Mouse (Mus musculus) adrenal gland, adult (tissue): ENCODE measurements around the gene Epop.

Source experiments
- DNase-seq, 2 experiments: peaks; one replicate each; pipeline ENCODE4 v3.0.0; 2022 to 2023; ENCODE audit warnings: low spot score in 1 of 2; ENCODE audit not compliant: inconsistent age in 2 of 2

Gene Epop

DNA sequence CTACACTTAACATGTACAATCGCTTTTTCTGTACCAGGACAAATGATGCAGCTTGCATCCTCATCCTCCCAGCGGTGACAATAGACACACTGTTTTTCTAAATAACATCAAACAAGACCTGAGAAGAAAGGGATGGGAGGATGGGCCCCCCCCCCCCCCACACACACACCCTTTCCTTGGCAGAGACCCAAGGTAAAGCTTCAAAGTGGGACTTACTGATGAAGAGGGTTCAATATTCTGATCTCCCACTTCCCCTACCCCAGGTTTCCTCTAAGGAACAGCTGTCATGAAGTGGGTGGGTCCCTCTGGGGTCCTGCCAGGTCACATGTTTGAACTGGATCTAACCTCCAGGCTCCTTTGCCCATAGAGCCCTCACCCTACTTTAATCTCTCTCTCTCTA lies 1.5 kb upstream of the Epop start:
- no peak for DNase-seq

DNA sequence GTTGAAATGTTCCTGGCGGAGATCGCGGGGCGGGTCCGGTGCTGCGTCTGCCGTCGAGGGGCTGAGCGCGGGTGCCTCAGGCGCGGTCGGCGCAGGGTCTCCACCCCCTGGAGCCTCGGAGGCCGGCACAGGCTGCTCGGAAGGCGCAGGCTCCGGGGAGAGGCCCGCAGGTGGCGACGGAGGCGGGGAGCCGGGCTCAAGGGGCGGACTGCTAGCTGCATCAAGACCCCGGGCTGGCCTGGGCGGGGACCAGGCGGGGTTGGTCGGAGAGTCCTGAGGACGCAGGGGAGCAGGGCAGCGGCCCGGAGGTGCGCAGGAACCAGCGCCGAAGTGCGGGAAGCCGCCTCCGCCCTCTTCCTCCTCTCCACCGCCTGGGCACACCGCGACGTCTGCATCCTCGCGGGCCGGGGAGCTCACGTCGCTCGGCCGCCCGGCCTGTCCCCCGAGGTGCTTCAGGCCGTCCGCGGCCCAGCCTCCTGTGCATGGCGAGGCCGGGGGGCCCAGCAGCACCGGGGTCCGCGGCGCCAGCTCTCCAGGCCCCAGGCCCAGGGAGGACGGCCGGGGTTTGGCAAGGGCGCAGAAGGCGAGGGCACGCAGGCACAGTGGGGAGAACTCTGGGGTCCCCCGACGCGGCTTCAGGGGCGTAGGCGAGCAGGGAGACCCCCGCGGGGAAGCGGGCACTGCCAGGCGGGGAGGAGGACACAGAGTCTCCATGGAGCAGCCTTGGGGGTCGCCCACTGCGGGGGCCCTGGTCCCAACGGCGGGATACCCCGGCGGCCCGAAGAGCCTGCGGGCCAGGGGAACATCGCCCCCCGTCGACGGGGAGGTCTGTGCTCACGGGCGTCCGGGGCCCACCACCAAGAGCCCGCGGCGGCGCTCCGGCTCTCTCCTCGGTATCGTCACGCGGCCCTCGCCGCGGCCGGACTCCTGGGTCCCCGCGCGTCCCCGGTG lies 659 bp downstream of the Epop start:
- DNase-seq, result peak in 1 of 2 experiments; percentile 56

DNA sequence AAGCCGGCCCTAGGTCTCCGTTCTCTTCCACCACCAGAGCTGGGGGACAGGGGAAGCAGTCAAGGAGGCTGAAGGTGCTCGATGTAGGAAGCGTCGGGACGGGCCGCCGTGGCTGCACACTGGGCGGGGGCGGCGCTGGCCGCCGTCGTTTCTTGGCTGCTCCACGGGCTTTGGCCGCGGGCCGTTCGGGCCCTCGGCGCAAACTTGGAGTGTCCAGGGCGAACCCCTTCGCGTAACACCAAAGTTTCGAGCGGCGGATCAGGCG lies 1.3 kb downstream of the Epop start:
- DNase-seq, result no peak

DNA sequence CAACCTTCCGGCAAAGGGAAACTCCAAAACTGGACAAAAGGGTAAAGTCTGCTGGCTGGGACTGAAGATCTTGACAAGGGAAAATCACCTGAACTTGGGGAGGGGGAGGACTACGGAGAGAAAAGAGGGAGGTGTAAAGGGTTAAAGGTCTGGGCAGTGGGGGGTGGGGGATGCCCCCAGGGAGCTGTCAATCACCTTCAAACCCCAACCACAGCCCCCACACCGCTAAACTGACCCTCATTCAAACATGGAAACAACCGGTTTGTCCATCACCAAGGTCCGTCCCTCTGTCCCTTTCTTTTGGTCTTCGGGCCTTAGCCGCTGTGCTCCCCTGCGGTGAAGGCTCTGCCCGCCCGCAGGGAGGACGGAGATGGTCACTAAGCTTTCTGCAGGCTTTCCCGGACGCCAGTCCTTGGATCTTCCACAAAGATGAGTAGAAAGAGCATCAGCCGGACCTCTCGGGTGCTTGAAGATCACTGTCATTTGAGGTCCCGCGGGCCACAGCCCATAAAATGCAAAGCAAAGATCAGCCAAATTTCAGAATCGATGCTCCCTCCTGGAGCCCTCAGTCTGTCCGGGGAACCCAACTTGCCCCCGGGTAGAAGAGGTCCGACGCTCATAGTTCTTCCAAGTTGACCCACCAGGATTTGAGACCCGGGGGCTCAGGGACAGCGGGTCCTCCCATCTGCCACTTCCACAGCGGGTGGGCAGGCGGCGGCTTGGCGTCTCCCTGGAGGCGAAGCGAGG lies 1.8 kb downstream of the Epop start:
- DNase-seq, result peak in 1 of 2 experiments; percentile 37

DNA sequence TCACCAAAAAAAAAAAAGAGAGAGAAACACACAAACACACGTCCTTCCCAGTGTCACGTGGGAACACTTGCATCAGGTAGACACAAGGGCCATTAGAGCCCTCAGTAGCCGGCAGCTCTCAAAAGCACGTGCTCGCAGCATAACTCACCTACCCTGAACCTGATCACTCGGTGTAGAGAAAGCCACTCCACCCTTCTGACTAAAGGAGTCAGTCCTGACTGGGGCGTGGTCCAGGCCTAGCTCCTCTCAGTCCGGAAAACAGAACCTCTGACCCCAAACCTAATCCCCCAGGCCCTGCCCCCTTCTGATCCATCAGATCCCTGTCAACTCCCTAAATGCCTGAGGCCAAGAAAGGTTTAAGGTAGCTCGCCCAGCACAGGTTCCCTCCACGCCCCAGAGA lies 2.7 kb downstream of the Epop start:
- DNase-seq, result no peak

DNA sequence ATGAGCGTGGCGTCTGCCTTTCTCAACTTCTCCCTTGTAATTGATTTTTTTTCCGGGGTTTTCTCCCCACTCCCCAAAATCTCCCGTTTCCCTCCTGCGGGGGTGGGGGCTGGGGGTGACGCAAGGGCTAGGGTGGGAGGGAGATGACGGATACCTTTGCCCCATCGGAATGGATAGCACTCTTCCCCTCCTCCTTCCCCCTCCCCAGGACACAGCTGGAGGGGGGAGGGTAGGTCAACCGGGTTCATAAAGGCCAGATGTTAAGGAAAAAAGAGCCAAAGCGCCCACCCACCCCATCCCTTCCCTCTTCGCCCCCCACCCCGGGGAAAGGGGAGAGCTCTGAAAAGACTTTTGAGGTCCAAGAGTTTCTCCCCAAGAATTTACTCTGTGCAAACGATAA lies 3.1 kb downstream of the Epop start:
- no peak for DNase-seq

DNA sequence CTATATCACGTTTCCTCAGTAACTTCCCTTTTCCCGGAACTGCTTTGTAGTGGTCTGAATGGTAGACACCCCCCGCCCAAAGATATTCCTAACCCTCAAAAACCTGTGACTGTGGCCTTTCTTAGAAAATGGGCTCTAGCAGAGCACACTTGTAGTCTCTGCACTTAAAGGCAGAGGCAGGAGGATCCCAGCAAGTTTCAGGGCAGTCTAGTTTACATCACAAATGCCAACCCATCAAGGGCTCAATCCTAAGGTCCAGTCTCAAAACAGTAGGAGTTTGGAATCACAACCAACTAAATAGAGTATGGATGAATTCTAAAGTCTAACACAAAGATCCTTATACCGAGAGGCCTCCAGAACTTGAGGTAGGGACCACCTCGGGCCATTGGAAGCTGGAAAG lies 4.0 kb downstream of the Epop start:
- DNase-seq, result no peak

DNA sequence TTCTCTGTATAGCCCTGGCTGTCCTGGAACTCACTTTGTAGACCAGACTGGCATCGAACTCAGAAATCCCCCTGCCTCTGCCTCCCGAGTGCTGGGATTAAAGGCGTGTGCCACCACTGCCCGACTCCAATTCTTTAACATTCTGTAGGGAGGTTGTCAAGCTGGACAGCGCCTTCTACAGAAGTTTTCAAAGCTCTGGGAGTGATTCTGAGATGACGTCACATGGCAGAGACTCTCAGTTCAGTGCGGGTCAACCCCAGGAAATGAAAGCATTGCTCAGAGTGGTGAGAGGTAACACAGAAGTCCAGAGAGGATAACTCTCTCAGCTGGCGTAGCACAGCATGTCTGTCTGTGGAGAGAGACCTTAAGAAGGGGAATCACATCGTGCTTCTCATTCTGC lies 6.3 kb downstream of the Epop start:
- DNase-seq, result no peak

DNA sequence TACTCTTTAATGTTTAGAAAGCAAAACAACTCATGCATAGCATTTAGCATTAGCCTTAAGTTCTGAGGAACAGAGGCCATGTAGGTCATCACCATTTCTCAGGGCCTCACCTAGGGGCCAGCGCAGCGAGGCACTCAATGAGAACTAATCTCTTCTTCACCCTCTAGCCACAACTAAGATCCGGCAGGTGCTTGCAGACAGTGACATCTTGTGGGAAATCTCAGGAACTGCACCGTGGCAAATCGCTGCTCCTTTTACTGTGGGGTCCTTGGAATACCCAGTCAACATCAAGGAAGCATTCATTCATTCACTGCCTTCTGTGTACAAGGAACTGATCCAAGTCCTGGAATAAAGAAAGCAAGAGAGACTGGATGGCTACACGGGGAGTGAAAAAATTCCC lies 7.1 kb downstream of the Epop start:
- peak; percentile 72 to 90 for DNase-seq

DNA sequence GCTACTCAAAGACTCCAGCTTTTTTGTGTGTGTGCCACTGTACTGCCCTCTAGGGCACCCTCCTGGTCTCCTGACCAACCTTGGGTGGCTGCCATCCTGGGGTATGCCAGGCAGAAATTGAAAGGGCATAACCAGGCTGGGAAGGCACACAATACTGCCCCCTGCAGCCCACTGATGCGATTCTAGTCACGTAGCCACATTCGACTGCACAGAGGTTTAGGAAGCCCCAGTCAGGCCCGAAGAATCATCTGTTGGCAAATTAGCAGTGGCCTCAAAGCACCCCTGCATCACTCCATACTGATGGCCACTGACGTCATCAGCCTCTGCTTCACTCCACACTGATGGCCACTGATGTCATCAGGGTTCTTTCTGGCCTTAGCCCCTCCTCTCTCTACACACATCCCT lies 10.1 kb downstream of the Epop start:
- peak; percentile 80 to 90 for DNase-seq

DNA sequence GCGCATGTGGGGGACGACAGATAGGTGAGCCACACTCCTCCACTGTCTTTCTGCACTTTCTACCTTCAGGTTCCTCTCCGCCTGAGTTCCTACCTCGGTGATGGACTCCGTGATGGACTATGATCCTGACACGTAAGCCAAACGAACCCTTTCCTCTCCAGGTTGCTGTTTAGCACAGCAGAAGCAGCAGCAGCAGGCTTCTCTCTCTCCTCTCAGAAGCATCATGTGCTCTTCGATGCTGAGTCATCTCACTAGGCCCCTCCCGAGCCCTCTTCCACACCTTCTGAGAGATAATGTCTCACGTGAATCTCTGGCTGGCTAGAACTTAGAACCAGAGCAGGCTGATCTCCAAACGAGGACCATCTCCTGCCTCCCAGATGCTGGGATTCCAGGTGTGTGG lies 11.1 kb downstream of the Epop start:
- DNase-seq, result no peak

DNA sequence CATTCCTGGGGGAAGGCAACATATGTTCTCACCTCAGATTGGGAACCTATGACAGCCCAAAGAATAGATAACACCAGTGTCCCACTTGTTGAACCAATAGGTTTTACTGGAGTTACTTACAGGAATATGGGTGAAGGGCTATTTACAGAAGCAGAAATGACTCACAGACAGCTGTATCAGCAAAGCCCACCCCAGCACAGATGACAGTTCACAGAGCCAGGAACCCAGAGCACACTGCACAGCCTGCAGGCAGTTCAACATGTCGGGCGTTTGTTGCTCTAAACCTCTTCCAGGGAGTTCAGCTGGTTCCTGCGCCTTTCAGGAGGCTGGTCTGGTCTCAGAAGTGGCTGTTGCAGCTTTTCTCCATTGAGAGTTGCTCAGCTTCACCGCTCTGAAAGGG lies 14.2 kb downstream of the Epop start:
- DNase-seq, result no peak

DNA sequence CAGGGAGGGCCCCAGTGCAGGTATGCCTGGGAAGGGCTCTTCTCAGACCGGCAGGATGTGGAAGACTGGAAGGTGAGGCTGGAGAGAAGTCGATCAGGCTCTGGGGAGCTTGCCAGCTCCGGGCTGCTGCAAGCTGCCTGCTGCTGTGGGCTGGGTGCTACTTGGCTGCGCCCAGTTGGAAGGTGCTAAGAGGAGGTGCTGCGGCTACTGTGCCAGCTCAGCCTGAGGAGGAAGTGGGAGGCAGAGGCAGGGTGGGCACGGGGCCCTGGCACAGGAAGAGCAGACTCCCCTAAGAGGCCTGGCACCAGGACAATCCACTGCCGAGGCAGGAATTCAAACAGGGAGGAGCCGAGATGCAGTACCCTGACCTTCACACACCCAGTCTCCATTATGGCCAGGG lies 18.4 kb downstream of the Epop start:
- DNase-seq, result no peak

DNA sequence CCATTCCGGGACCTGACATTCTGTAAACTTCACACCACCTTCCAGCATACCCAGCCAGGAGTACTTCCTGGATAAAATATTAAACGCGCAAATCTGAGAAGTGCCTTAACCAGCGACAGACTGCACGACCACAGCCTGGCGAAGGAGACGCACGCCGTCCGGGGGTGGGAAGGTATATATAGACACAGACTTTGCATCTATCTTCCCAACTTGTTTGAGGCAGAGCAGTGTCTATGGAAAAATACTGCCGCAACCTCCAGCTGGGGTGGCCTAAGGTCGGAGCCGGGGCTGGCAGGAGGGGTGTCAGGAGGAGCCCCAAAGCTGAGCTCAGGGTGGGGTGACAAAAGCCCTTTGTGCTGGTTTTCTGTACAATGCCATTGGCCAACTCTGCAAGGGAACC lies 19.8 kb downstream of the Epop start:
- no peak for DNase-seq

DNA sequence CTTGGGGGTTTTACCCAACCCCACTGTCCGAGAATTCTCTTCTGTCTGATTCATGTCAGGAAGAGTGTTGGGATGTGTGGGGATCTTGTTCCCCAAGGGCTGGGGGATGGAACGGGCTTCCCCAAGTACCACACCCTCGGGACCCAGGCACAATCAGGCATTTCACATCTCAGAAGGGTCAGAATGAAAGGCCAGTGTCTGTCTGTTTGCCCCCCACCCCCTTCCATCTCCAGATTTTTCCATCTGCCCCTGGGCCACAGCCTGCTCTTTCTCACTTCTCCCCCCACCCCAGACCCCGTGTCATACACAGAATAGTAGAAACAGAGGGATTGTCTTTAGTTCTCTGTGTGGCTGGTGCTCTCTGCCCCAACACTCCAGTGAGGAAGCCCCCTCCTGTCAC lies 20.6 kb downstream of the Epop start:
- no peak for DNase-seq

DNA sequence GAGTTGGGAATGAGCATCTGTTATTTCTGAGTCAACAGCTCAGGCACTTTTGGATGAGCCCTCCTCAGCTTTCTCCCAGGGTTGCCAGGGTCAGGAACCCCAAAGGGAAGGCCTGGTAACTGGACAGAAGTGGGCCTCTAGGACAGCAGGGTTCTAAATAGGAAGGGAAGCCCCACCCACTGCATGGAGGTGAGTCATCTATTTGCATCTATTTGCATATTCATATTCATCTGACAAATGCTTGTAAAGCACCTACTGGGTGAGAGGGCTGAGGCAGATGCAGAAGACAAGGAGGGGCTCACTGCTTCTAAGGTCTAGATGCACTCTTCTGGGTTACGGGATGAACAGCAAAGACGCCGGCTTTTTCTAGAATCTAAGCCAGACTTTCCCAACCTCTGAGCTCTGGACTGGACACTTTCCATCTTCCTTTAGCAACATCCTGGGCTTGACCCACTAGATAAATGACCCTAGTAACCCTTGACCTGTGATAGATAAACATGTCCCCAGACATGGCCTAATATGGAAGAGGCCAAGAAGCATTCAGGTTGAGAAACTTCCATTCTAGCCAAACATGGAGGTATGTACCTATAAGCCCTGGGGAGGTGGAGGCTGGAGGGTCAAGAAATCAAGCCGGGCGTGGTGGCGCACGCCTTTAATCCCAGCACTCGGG lies 22.3 kb downstream of the Epop start:
- DNase-seq, result no peak

DNA sequence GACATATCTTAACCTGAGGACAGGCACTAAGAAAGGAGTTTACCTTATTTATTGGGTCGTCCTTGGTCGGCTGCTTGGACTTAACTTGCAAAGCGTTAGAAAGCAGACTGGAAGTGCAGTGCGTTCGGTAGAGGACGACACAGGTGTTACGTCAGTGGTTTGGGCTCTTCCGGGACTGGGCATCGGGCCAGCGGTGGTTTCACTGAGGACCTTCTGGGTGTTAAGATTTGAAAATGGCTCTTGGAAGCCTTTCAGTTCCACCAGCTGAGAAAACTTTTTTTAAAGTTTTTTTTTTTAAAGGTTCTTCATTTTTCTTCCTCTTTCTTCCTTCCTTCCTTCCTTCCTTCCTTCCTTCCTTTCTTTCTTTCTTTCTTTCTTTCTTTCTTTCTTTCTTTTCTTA lies 25.6 kb downstream of the Epop start:
- DNase-seq, result peak; percentile 74 to 83

DNA sequence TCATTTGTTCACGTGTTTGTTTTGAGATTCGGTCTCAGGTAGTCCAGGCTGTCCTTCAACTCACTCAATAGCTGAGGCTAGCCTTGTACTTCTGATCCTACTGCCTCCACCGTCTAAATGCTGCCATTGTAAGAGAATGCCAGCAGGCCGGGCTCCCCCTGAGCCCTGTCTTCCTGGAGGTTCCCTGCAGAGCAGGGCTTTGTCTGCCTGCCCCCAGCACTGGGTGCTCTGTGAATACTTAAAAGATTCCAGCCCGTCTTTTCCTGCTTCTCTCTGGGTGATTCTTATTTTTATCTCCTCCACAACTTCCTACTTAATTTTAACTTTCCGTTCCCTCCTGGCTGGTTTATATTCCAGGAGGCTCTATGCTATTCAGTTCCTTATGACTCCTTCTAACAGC lies 27.3 kb downstream of the Epop start:
- DNase-seq, result no peak

DNA sequence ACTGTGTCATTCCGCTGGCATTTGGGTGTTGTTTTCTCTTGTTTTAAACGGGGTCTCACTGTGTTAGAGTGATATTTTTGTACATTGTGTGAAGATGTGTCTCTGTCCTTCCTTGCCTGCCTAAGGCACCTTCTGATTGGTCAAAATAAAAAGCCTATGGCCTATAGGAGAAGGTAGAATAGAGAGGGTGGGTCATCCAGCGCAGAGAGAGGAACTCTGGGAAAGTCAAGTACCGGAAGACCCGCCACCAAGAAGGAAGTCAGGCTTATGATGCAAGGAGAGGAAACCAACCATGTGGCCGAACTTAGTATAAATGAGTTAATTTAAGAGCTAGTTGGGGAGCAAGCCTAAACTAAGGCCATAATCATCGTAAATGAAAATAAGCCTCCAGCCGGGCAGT lies 30.4 kb downstream of the Epop start:
- DNase-seq, result no peak

DNA sequence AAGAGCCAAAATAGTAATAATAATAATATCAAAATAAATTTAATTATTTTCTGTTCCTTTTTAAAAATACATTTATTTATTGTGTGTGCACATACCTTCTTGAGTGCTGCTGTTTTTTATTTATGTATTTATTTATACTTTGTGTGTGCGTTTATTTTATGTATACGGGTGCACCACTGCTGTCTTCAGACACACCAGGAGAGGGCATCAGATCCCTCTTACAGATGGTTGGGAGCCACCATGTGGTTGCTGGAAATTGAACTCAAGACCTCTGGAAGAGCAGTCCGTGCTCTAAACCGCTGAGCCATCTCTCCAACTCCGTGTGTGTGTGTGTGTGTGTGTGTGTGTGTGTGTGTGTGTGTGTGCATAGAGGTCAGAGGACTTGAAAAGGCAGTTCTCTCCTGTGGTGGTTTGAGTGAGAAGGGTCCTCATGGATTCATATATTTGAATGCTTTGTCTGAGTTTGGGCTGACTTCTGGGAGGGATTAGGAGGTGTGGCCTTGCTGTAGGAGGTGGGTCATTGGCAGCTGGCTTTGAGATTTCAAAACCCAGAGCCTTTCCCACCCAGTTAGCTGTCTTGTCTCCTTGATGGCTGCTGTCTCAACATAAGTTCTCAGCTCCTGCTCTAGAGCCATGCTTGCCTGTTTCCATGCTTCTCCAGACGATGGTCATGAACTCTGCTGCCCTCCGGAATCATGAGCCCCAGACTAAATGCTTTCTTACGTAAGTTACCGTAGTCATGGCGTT lies 31.4 kb downstream of the Epop start:
- DNase-seq, result no peak

DNA sequence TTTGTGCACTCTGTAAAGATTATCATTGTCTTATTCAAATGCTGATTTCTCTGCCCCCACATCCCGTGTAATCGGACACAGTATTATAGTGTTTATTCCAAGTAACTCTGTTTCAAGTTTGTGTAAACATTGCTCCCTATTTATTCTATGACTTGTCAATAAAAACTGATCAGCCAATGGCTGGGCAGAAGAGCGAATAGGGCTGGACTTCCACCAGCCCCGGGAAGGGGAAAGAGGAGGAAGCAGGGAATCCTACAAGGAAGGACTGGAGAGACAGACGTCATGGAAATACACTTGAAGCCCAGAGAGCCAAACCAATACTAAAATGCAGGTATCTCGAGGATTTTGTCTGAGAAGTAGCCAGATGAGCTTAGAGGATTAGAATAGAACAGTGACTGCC lies 35.4 kb downstream of the Epop start:
- peak in 1 of 2 experiments; percentile 43 for DNase-seq
